Mouse (Mus musculus) cortical plate, adult 2 months (tissue): Measurements from ENCODE around the gene Dagla.

Experiments used
- CTCF ChIP-seq: fragments of 200-500 bp; IDR thresholded peaks from 2 replicates; pipeline ENCODE4 v1.5.1; 2011; ENCODE audit warnings: mild to moderate bottlenecking, control low read depth, low read length; ENCODE audit not compliant: insufficient read depth; ENCODE audit errors: extremely low read depth
- POLR2A ChIP-seq: fragments of 200-500 bp; IDR thresholded peaks from 2 replicates; pipeline ENCODE4 v1.6.1; 2011; ENCODE audit warnings: mild to moderate bottlenecking, low read length, control low read depth; ENCODE audit not compliant: insufficient read depth; ENCODE audit errors: extremely low read depth

DNA sequence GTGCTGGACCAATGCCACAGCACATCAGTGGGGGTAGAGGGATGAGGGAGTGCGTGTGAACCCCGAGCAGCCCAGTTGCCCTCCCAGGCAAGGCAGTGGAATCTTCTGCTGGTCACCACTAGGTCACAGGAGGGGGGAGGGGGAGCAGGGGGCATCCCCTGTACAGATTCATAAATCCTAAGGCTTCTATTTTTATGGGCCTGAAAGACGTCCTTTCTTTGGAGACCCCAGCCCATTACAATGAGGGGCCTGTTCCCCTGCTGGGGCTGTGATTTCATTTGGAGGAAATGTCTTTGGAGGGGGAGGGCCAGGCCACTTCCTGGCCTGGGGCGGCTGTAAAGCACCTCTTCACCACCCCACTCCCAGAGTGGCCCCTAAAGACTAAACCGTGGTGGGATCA lies 30.6 kb downstream of the Dagla start:
- TF ChIP-seq POLR2A, result no peak
- no peak for TF ChIP-seq CTCF
